Mouse (Mus musculus): ENCODE results near the gene Nfe2l1. TPM values are rescaled to one million over a fixed set of nuclear protein-coding genes. Genes with fewer than 3 reads are reported as not detected.
"Not testable (repeated sequence)": the region's sequence is repeated elsewhere in the genome, so short reads cannot be mapped to it uniquely, and the experiment has no call there.

The Nfe2l1 gene
- polyA plus RNA-seq, 1 experiment from 2014 or later, result 72.6 TPM

- Histone ChIP-seq H3K9me3 (no peaks in the 10 kb centered on the region), H3K4me2 (replicated peaks) (no peak overlapping the region), H3K27me3 (no peaks in the 10 kb centered on the region), H3K27ac (no peak overlapping the region), H3K4me1 (peaks cover 22% of the 10 kb centered on the region), H3K36me3 (peaks cover 18% of the 10 kb centered on the region), H3K9ac (no peak overlapping the region), H3K4me3 (no peak overlapping the region)
- no peak for ATAC-seq (ENCODE audit: insufficient number of reproducible peaks, insufficient read depth, low FRiP score, low TSS enrichment)
- WGBS, result 95% methylated on average over 13 of the region's 13 CpGs
Observed at GRCm38 (mm10) chr11:96795491-96795890, 34.3 kb downstream of the Nfe2l1 start.

GRCm38 (mm10) chr11:96790681-96791080 is 39.1 kb downstream of the Nfe2l1 start:
- 15% methylated on average over 1 of the region's 1 CpGs for WGBS

GRCm38 (mm10) chr11:96789990-96790389 is 39.8 kb downstream of the Nfe2l1 start:
- 0 out of 2 replicates have a peak overlapping the region, but pooled peaks have one; percentile 98 for H3K27ac ChIP-seq
- no peaks in the 10 kb centered on the region for H3K27me3 ChIP-seq
- no peaks in the 10 kb centered on the region for H3K9me3 ChIP-seq
- 9% methylated on average over 5 of the region's 5 CpGs for WGBS
- H3K4me2 ChIP-seq (replicated peaks), result peak overlapping the region; percentile 93
- no peaks in the 10 kb centered on the region for H3K36me3 ChIP-seq
- peak overlapping the region; percentile 91 for H3K4me3 ChIP-seq
- ATAC-seq (ENCODE audit: insufficient number of reproducible peaks, insufficient read depth, low FRiP score, low TSS enrichment), result no peak
- peaks cover 28% of the 10 kb centered on the region for H3K4me1 ChIP-seq
- H3K9ac ChIP-seq, result peak overlapping the region; percentile 90

More at GRCm38 (mm10) chr11:96790681-96791080, 39.1 kb downstream of the Nfe2l1 start:
- H3K36me3 ChIP-seq, result peaks cover 5% of the 10 kb centered on the region; the same call in 1 of the 2 replicates
- no peak for ATAC-seq (ENCODE audit: insufficient number of reproducible peaks, insufficient read depth, low FRiP score, low TSS enrichment)
- H3K4me2 ChIP-seq (replicated peaks), result peak overlapping the region; percentile 93
- peaks cover 28% of the 10 kb centered on the region for H3K4me1 ChIP-seq
- no peaks in the 10 kb centered on the region for H3K27me3 ChIP-seq
- no peak overlapping the region for H3K27ac ChIP-seq
- H3K4me3 ChIP-seq, result peak overlapping the region; percentile 91
- no peaks in the 10 kb centered on the region for H3K9me3 ChIP-seq
- peak overlapping the region; percentile 90 for H3K9ac ChIP-seq

GRCm38 (mm10) chr11:96788871-96789795 is 40.6 kb downstream of the Nfe2l1 start, which contains the start of gene Cbx1:
Gene Cbx1 (plus strand): TSS chr11:96789127.
- Histone ChIP-seq H3K9ac (peak within 1 kb of the TSS; percentile 90), H3K4me2 (replicated peaks) (peak within 1 kb of the TSS; percentile 93), H3K4me1 (peaks cover 28% of the 10 kb centered on the region)

GRCm38 (mm10) chr11:96786731-96787450 is 42.9 kb downstream of the Nfe2l1 start:
- Histone ChIP-seq H3K36me3 (no peaks in the 10 kb centered on the region), H3K4me1 (peaks cover 17% of the 10 kb centered on the region), H3K4me3 (no peak overlapping the region), H3K27me3 (0 out of 2 replicates have a peak, but pooled peaks cover 2% of the 10 kb centered on the region), H3K9me3 (no peaks in the 10 kb centered on the region), H3K9ac (no peak overlapping the region), H3K27ac (0 out of 2 replicates have a peak overlapping the region, but pooled peaks have one; percentile 23), H3K4me2 (replicated peaks) (no peak overlapping the region)
- WGBS, result 26% methylated on average over 9 of the region's 9 CpGs
- ATAC-seq (ENCODE audit: insufficient number of reproducible peaks, insufficient read depth, low FRiP score, low TSS enrichment), result no peak

More at GRCm38 (mm10) chr11:96788871-96789795, 40.6 kb downstream of the Nfe2l1 start, which contains the start of gene Cbx1:
- ATAC-seq (ENCODE audit: insufficient number of reproducible peaks, insufficient read depth, low FRiP score, low TSS enrichment), result peak; percentile 95
- Histone ChIP-seq H3K36me3 (no peaks in the 10 kb centered on the region), H3K4me3 (peak within 1 kb of the TSS; percentile 91), H3K27me3 (0 out of 2 replicates have a peak, but pooled peaks cover 2% of the 10 kb centered on the region), H3K9me3 (no peaks in the 10 kb centered on the region), H3K27ac (peak within 1 kb of the TSS; percentile 98)
- WGBS, result 1% methylated on average over 93 of the region's 93 CpGs

- H3K9me3 ChIP-seq; H3K4me3 ChIP-seq; H3K36me3 ChIP-seq; ATAC-seq (ENCODE audit: insufficient number of reproducible peaks, insufficient read depth, low FRiP score, low TSS enrichment); H3K4me2 ChIP-seq (replicated peaks); H3K27me3 ChIP-seq; H3K9ac ChIP-seq; H3K4me1 ChIP-seq; H3K27ac ChIP-seq: not testable (repeated sequence)
- 12% methylated on average over 7 of the region's 7 CpGs for WGBS
Observed at GRCm38 (mm10) chr11:96784847-96785246, 44.9 kb downstream of the Nfe2l1 start.

GRCm38 (mm10) chr11:96781425-96781824 is 48.3 kb downstream of the Nfe2l1 start:
- ATAC-seq (ENCODE audit: insufficient number of reproducible peaks, insufficient read depth, low FRiP score, low TSS enrichment), result no peak
- Histone ChIP-seq H3K9me3 (no peaks in the 10 kb centered on the region), H3K4me1 (peaks cover 6% of the 10 kb centered on the region), H3K27me3 (0 out of 2 replicates have a peak, but pooled peaks cover 2% of the 10 kb centered on the region), H3K36me3 (no peaks in the 10 kb centered on the region), H3K4me3 (no peak overlapping the region), H3K9ac (no peak overlapping the region), H3K4me2 (replicated peaks) (no peak overlapping the region), H3K27ac (no peak overlapping the region)
- WGBS, result 79% methylated on average over 2 of the region's 2 CpGs

- H3K4me1 ChIP-seq, result peaks cover 8% of the 10 kb centered on the region
- no peaks in the 10 kb centered on the region for H3K36me3 ChIP-seq
- 69% methylated on average over 5 of the region's 5 CpGs for WGBS
- H3K27me3 ChIP-seq, result 0 out of 2 replicates have a peak, but pooled peaks cover 2% of the 10 kb centered on the region
- no peak for ATAC-seq (ENCODE audit: insufficient number of reproducible peaks, insufficient read depth, low FRiP score, low TSS enrichment)
- no peak overlapping the region for H3K4me3 ChIP-seq
- no peak overlapping the region for H3K27ac ChIP-seq
- no peak overlapping the region for H3K4me2 ChIP-seq (replicated peaks)
- no peaks in the 10 kb centered on the region for H3K9me3 ChIP-seq
- H3K9ac ChIP-seq, result no peak overlapping the region
Observed at GRCm38 (mm10) chr11:96780306-96780705, 49.5 kb downstream of the Nfe2l1 start.

GRCm38 (mm10) chr11:96778061-96778627 is 51.6 kb downstream of the Nfe2l1 start:
- H3K9me3 ChIP-seq; H3K27me3 ChIP-seq; H3K36me3 ChIP-seq; ATAC-seq (ENCODE audit: insufficient number of reproducible peaks, insufficient read depth, low FRiP score, low TSS enrichment); H3K4me1 ChIP-seq: not testable (repeated sequence)
- peak overlapping the region; percentile 75 for H3K4me2 ChIP-seq (replicated peaks)
- peak overlapping the region; percentile 69; the same call in 1 of the 2 replicates for H3K27ac ChIP-seq
- peak overlapping the region; percentile 55 for H3K9ac ChIP-seq
- WGBS, result 72% methylated on average over 10 of the region's 10 CpGs
- H3K4me3 ChIP-seq, result peak overlapping the region; percentile 68

GRCm38 (mm10) chr11:96776968-96777962 is 52.5 kb downstream of the Nfe2l1 start, which contains the start of gene Snx11:
Gene Snx11 (minus strand): TSS chr11:96777559.
- peaks cover 11% of the 10 kb centered on the region; the same call in 1 of the 2 replicates for H3K36me3 ChIP-seq
- H3K4me3 ChIP-seq, result peak within 1 kb of the TSS; percentile 68
- peak within 1 kb of the TSS; percentile 75 for H3K4me2 ChIP-seq (replicated peaks)
- no peaks in the 10 kb centered on the region for H3K27me3 ChIP-seq
- peak within 1 kb of the TSS; percentile 69 for H3K27ac ChIP-seq
- 1% methylated on average over 59 of the region's 59 CpGs for WGBS
- H3K9me3 ChIP-seq, result no peaks in the 10 kb centered on the region
- peaks cover 8% of the 10 kb centered on the region for H3K4me1 ChIP-seq
- ATAC-seq (ENCODE audit: insufficient number of reproducible peaks, insufficient read depth, low FRiP score, low TSS enrichment), result peak; percentile 99
- H3K9ac ChIP-seq, result peak within 1 kb of the TSS; percentile 55

Measured in embryonic facial prominence, embryonic 12.5 days (tissue).